11 mouse cellular contexts compared by ENCODE assay signal in the genomic region with DNA sequence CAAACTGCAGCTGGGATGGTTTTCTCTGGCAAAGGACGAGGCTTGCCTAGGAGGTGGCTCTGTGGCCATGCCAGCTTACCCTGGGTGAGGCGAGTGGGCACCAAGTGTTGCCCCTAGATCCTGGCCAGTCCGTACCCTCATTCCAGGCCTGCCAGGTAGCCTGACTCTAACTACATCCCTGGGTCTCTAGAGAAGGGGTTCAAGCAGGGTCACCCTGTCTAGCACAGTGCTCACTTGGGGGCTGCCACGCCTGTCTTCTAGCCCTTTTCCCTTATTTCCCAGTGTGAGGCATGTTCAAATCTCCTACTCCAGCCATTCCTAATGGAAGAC. TPM values are rescaled to one million over a fixed set of nuclear protein-coding genes. Genes with fewer than 3 reads are reported as not detected.
DNase-seq lines count a peak whose midpoint lies in the region; ATAC-seq and TF ChIP-seq lines count a peak whose summit lies in the region.
"Had no signal": no experiment of that assay in that cellular context is flagged by ENCODE, and none has a peak within 500 bp of the region (broad histone marks: within the 10 kb centered on the region; RNA-seq: fewer than 3 reads in every experiment).

No protein-coding gene starts in this region.

- peak overlapping the region; percentile 63 for H3K27ac ChIP-seq in forebrain, embryonic 10.5 days
- no peak overlapping the region for H3K27ac ChIP-seq in forebrain, embryonic 15.5 days (replicated peaks)
- peak overlapping the region; percentile 66; the same call in 1 of the 2 replicates for H3K27ac ChIP-seq in left cerebral cortex, adult 2 months
- peak overlapping the region; percentile 68 to 80 for H3K27ac ChIP-seq in heart, embryonic 14.5 days (replicated peaks in 1 of 2; ENCODE audit: control insufficient read depth in 1 of 2, insufficient read depth in 1 of 2, low read depth in 2 of 2, low read length in 2 of 2)
- H3K27ac ChIP-seq in macrophage, result peak overlapping the region; percentile 54

- H3K27me3 ChIP-seq in forebrain, embryonic 10.5 days (ENCODE audit: poor library complexity, severe bottlenecking), result peaks cover 10% of the 10 kb centered on the region
- H3K27me3 ChIP-seq in forebrain, embryonic 15.5 days, result no peaks in the 10 kb centered on the region
- no peaks in the 10 kb centered on the region for H3K27me3 ChIP-seq in heart, embryonic 14.5 days (ENCODE audit: control insufficient read depth, insufficient read depth, low read length)
- H3K27me3 ChIP-seq: Patski had no signal

- no peak overlapping the region for H3K9ac ChIP-seq in forebrain, embryonic 15.5 days (replicated peaks)
- peak overlapping the region; percentile 21; the same call in 1 of the 2 replicates for H3K9ac ChIP-seq in heart, embryonic 14.5 days (ENCODE audit: low read length)

- intact Hi-C loops in left cerebral cortex, adult 2 months (cut with DNase I), result loop anchor here (5.0 kb wide), 1 partner anchor 201 kb away; the partner anchor contains the start of gene Washc2
- intact Hi-C loops in left cerebral cortex, postnatal 10 days (cut with DNase I), result loop anchor here (2.0 to 10.0 kb wide), 2 partner anchors 105 to 191 kb away; no protein-coding TSS in a partner anchor

- no peaks in the 10 kb centered on the region for H3K79me2 ChIP-seq in macrophage (ENCODE audit: inconsistent target)

- no peaks in the 10 kb centered on the region for H3K9me3 ChIP-seq in forebrain, embryonic 10.5 days
- H3K9me3 ChIP-seq in forebrain, embryonic 15.5 days, result no peaks in the 10 kb centered on the region
- H3K9me3 ChIP-seq in heart, embryonic 14.5 days (ENCODE audit: control insufficient read depth, low read length), result no peaks in the 10 kb centered on the region

- no peak overlapping the region for H3K4me3 ChIP-seq in forebrain, embryonic 10.5 days
- H3K4me3 ChIP-seq in forebrain, embryonic 15.5 days, result no peak overlapping the region
- H3K4me3 ChIP-seq in left cerebral cortex, adult 2 months, result no peak overlapping the region
- H3K4me3 ChIP-seq in heart, embryonic 14.5 days (ENCODE audit: control insufficient read depth in 1 of 2, insufficient read depth in 1 of 2, low read depth in 1 of 2, low read length in 2 of 2), result no peak overlapping the region
- no peak overlapping the region for H3K4me3 ChIP-seq in macrophage (ENCODE audit: inconsistent target)
- H3K4me3 ChIP-seq: myocyte had no signal

- peaks cover 58% of the 10 kb centered on the region for H3K4me1 ChIP-seq in forebrain, embryonic 10.5 days
- H3K4me1 ChIP-seq in forebrain, embryonic 15.5 days, result no peaks in the 10 kb centered on the region
- H3K4me1 ChIP-seq in heart, embryonic 14.5 days (ENCODE audit: control insufficient read depth in 2 of 2, insufficient read depth in 2 of 2, low read length in 2 of 2), result peaks cover 28 to 42% of the 10 kb centered on the region in 2 experiments

- DNase-seq in forebrain, embryonic 10.5 days (ENCODE audit: extremely low spot score, low spot score), result no peak
- DNase-seq in left cerebral cortex, adult 2 months (ENCODE audit: extremely low spot score in 1 of 2, low spot score in 2 of 2), result no peak
- no peak for DNase-seq in left cerebral cortex, postnatal 10 days (ENCODE audit: extremely low spot score in 1 of 2, low spot score in 2 of 2)
- DNase-seq in thymus, postnatal 14 days, result no peak
- DNase-seq in cerebellum, postnatal 25 days, result no peak

- ATAC-seq in forebrain, embryonic 15.5 days (replicated peaks), result no peak
- no peak for ATAC-seq in heart, embryonic 14.5 days (ENCODE audit: insufficient number of reproducible peaks, insufficient read depth, low FRiP score, low read depth)
- ATAC-seq: inflammation-experienced regulatory T-cells, adult 6 months; Patski had no signal

- no peak for TF ChIP-seq CTCF in left cerebral cortex, adult 2 months (IDR thresholded peaks at IDR 0.05)

- no peak overlapping the region for H3K4me2 ChIP-seq in forebrain, embryonic 15.5 days (replicated peaks)
- peak overlapping the region; percentile 8; the same call in 1 of the 2 replicates for H3K4me2 ChIP-seq in heart, embryonic 14.5 days (ENCODE audit: low read length)

- 76% methylated on average over 4 of the region's 4 CpGs for WGBS in forebrain, embryonic 10.5 days
- 78% methylated on average over 4 of the region's 4 CpGs for WGBS in forebrain, embryonic 15.5 days
- 69% methylated on average over 4 of the region's 4 CpGs for WGBS in heart, embryonic 14.5 days
- WGBS in macrophage (ENCODE audit: missing documents), result 94% methylated on average over 4 of the region's 4 CpGs

- H3K36me3 ChIP-seq in forebrain, embryonic 10.5 days (replicated peaks), result no peaks in the 10 kb centered on the region
- no peaks in the 10 kb centered on the region for H3K36me3 ChIP-seq in forebrain, embryonic 15.5 days
- no peaks in the 10 kb centered on the region for H3K36me3 ChIP-seq in heart, embryonic 14.5 days (ENCODE audit: control insufficient read depth, insufficient read depth, low read length)
- no peaks in the 10 kb centered on the region for H3K36me3 ChIP-seq in macrophage (ENCODE audit: inconsistent target)

RNA-seq across cellular contexts. Expression of gene Plxnd1, which starts 11.1 kb away (rescaled TPM):
- 23.9 and 28.0 TPM in 2 replicates for polyA plus RNA-seq in forebrain, embryonic 10.5 days (2016; fragmentation: Nextera tagmentation; extraction: Ambion mirVana)
- polyA plus RNA-seq in forebrain, embryonic 15.5 days (2015; fragmentation: Nextera tagmentation; extraction: Ambion mirVana), result 13.5 and 21.4 TPM in 2 replicates
- 100 to 1,000 TPM; 127 to 131 TPM for total RNA-seq in left cerebral cortex, adult 2 months (2021)
- total RNA-seq in left cerebral cortex, postnatal 10 days (2021), result 100 to 1,000 TPM; 183 to 194 TPM
- 58.8 and 68.9 TPM in 2 replicates for polyA plus RNA-seq in heart, embryonic 14.5 days (2014; fragmentation: Nextera tagmentation; extraction: Ambion mirVana)
- total RNA-seq in macrophage (2018; cell fraction: chromatin; rRNA removed), result 1,000 to 10,000 TPM in 1 of 26 experiments, 100 to 1,000 TPM in 25; 192 to 1,896 (median 380) TPM
- total RNA-seq in macrophage (2018; cell fraction: cytosol; rRNA removed), result 100 to 1,000 TPM; 198 to 344 (median 273) TPM
- total RNA-seq in macrophage (2018; cell fraction: nucleus; rRNA removed), result 100 to 1,000 TPM; 233 to 720 (median 426) TPM
- polyA plus RNA-seq in macrophage (2018), result 130 to 283 TPM (median 243 TPM) in 3 replicates
